Mouse (Mus musculus) lung, postnatal 10 days (tissue): ENCODE data around the gene Gm27027.

Experiments used
- DNase-seq: peaks from one replicate; pipeline ENCODE4 v3.0.0; 2021

Gene Gm27027

GRCm38 (mm10) chr2:93996254-93996653 lies at the start of gene Gm27027:
Gene Gm27027 (minus strand): TSS chr2:93996354.
- DNase-seq, result no peak

- no peak for DNase-seq
Measured at GRCm38 (mm10) chr2:94045411-94046090, 49.4 kb upstream of the Gm27027 start.

- no peak for DNase-seq
Measured at GRCm38 (mm10) chr2:94044174-94044573, 48.0 kb upstream of the Gm27027 start.

GRCm38 (mm10) chr2:94043662-94044061 lies 47.5 kb upstream of the Gm27027 start:
- DNase-seq, result peak; percentile 18

GRCm38 (mm10) chr2:94042461-94042860 lies 46.3 kb upstream of the Gm27027 start:
- DNase-seq, result no peak

GRCm38 (mm10) chr2:94040391-94041125 lies 44.4 kb upstream of the Gm27027 start:
- no peak for DNase-seq

GRCm38 (mm10) chr2:94035428-94036331 lies 39.5 kb upstream of the Gm27027 start:
- DNase-seq, result peak; percentile 77

GRCm38 (mm10) chr2:94030602-94031001 lies 34.4 kb upstream of the Gm27027 start:
- no peak for DNase-seq

GRCm38 (mm10) chr2:94024637-94025036 lies 28.5 kb upstream of the Gm27027 start:
- no peak for DNase-seq

GRCm38 (mm10) chr2:94010335-94011291 lies 14.5 kb upstream of the Gm27027 start, which contains the start of gene Alkbh3:
Gene Alkbh3 (minus strand): TSS chr2:94010807.
- DNase-seq, result peak; percentile 95

- peak; percentile 91 for DNase-seq
Measured at GRCm38 (mm10) chr2:94002331-94002730, 6.2 kb upstream of the Gm27027 start.

- no peak for DNase-seq
Measured at GRCm38 (mm10) chr2:94001918-94002317, 5.8 kb upstream of the Gm27027 start.

- DNase-seq, result peak; percentile 63
Measured at GRCm38 (mm10) chr2:94001411-94001810, 5.3 kb upstream of the Gm27027 start.

GRCm38 (mm10) chr2:93992810-93993209 lies 3.3 kb downstream of the Gm27027 start:
- DNase-seq, result no peak

- DNase-seq, result peak; percentile 67
Measured at GRCm38 (mm10) chr2:93992259-93992658, 3.9 kb downstream of the Gm27027 start.

- peak; percentile 32 for DNase-seq
Measured at GRCm38 (mm10) chr2:93991336-93991735, 4.8 kb downstream of the Gm27027 start.

- DNase-seq, result no peak
Measured at GRCm38 (mm10) chr2:93988440-93988839, 7.7 kb downstream of the Gm27027 start.

GRCm38 (mm10) chr2:93982457-93983235 lies 13.5 kb downstream of the Gm27027 start:
- peak; percentile 87 for DNase-seq

GRCm38 (mm10) chr2:93979249-93980120 lies 16.7 kb downstream of the Gm27027 start:
- DNase-seq, result peak; percentile 41
